ENCODE assay signal across 40 mouse cellular contexts in the genomic region with DNA sequence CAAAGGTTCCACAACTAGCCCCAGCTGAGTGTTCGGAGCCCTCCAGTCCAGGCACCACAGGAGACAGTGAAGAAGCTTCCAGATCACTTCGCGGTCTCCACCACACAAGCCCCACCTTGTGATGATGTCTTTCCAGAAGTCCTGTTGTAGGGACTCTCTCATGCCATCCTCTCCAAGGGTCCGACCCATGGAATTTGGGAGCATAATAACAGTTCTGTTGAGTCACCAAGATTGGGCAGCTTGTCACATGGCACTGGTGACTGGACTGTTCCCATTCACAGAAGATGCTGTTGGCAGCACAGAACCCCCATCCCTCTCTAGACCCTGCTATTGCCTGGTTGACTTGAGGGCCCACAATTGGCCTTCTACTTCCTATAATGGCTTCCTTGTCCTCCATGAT. TPM values are rescaled to one million over a fixed set of nuclear protein-coding genes. Genes with fewer than 3 reads are reported as not detected.
"Had no signal": no experiment of that assay in that cellular context is flagged by ENCODE, and none has a peak within 500 bp of the region (broad histone marks: within the 10 kb centered on the region; RNA-seq: fewer than 3 reads in every experiment).

A gene (plus strand): TSS at position 378 of the 400 bp plus-strand sequence.

- H3K9me3 ChIP-seq: heart, embryonic 12.5 days; hindbrain, embryonic 13.5 days; hindbrain, embryonic 15.5 days; kidney, embryonic 15.5 days; limb, embryonic 10.5 days; limb, embryonic 12.5 days had no signal

- DNase-seq: forebrain, postnatal 0 days; gastrocnemius, postnatal 14 days; gastrocnemius, postnatal 36 days; heart, adult 18-20 months; heart, postnatal 10 days; heart, postnatal 36 days; kidney, adult 11 months; kidney, adult 2 months; kidney, adult 9 months; kidney, postnatal 14 days; kidney, postnatal 36 days; layer of hippocampus, adult 9-11 months; layer of hippocampus, postnatal 36 days; liver had no signal

- ATAC-seq: forebrain, postnatal 0 days; hindbrain, postnatal 0 days; intestine, embryonic 16.5 days had no signal

- H3K4me3 ChIP-seq: heart, embryonic 12.5 days; hindbrain, embryonic 13.5 days; hindbrain, embryonic 15.5 days; kidney, embryonic 15.5 days; limb, embryonic 10.5 days; limb, embryonic 12.5 days had no signal

- H3K4me1 ChIP-seq: heart, embryonic 12.5 days; hindbrain, embryonic 13.5 days; hindbrain, embryonic 15.5 days; kidney, embryonic 15.5 days; limb, embryonic 10.5 days; limb, embryonic 12.5 days had no signal

- H3K36me3 ChIP-seq: heart, embryonic 12.5 days; hindbrain, embryonic 13.5 days; hindbrain, embryonic 15.5 days; kidney, embryonic 15.5 days; limb, embryonic 10.5 days; limb, embryonic 12.5 days had no signal

- H3K27me3 ChIP-seq: heart, embryonic 12.5 days; hindbrain, embryonic 13.5 days; hindbrain, embryonic 15.5 days; kidney, embryonic 15.5 days; limb, embryonic 12.5 days had no signal

RNA-seq across cellular contexts. Expression of the gene that starts here (rescaled TPM):
- total RNA-seq: forebrain, postnatal 0 days; gastrocnemius, adult 18-20 months; gastrocnemius, adult 8-10 months; gastrocnemius, postnatal 14 days; gastrocnemius, postnatal 36 days; heart, adult 18-20 months; heart, postnatal 10 days; heart, postnatal 36 days; hematopoietic stem cell, adult 5-6 weeks; hindbrain, postnatal 0 days; layer of hippocampus, adult 18-20 months; layer of hippocampus, adult 8-10 months; layer of hippocampus, postnatal 14 days; layer of hippocampus, postnatal 36 days; left cerebral cortex, adult 18-20 months; left cerebral cortex, adult 8-10 months; left cerebral cortex, postnatal 10 days; left cerebral cortex, postnatal 36 days had no signal
- polyA plus RNA-seq: forebrain, postnatal 0 days; heart, embryonic 12.5 days; heart, embryonic 14.5 days; heart, embryonic 16.5 days; hindbrain, embryonic 11.5 days; hindbrain, embryonic 13.5 days; hindbrain, embryonic 15.5 days; hindbrain, postnatal 0 days; intestine, embryonic 14.5 days; intestine, embryonic 16.5 days; kidney, adult 2 months; kidney, embryonic 15.5 days; kidney, postnatal 0 days; large intestine, adult 2 months; limb, embryonic 10.5 days; limb, embryonic 12.5 days; limb, embryonic 14.5 days; liver, embryonic 11.5 days had no signal
